Mouse (Mus musculus) E14TG2a.4 (cell line): ENCODE data around the gene Sowaha.

Experiments
- CTCF ChIP-seq: conservative IDR thresholded peaks from 2 replicates; pipeline ENCODE4 v1.5.1; 2014; ENCODE audit warnings: low read length
- NANOG ChIP-seq: IDR thresholded peaks from 2 replicates; pipeline ENCODE4 v1.6.1; 2014; ENCODE audit warnings: borderline replicate concordance, low read length, mixed read lengths
- POU5F1 ChIP-seq: IDR thresholded peaks from 2 replicates; pipeline ENCODE4 v1.6.1; 2014; ENCODE audit warnings: low read length, borderline replicate concordance

GRCm38 (mm10) chr11:53495417-53495816, 15.3 kb upstream of the Sowaha start:
- TF ChIP-seq CTCF = no peak
- no peak for TF ChIP-seq POU5F1
- TF ChIP-seq NANOG = no peak
